Mouse (Mus musculus): ENCODE measurements around the gene Qrich2.
"Not testable (repeated sequence)": the region's sequence is repeated elsewhere in the genome, so short reads cannot be mapped to it uniquely, and the experiment has no call there.

Gene Qrich2

GRCm38 (mm10) chr11:116466141-116466540, at the start of gene Qrich2:
TSS of gene Qrich2 (minus strand) at chr11:116466241.
- no peak for DNase-seq

DNA sequence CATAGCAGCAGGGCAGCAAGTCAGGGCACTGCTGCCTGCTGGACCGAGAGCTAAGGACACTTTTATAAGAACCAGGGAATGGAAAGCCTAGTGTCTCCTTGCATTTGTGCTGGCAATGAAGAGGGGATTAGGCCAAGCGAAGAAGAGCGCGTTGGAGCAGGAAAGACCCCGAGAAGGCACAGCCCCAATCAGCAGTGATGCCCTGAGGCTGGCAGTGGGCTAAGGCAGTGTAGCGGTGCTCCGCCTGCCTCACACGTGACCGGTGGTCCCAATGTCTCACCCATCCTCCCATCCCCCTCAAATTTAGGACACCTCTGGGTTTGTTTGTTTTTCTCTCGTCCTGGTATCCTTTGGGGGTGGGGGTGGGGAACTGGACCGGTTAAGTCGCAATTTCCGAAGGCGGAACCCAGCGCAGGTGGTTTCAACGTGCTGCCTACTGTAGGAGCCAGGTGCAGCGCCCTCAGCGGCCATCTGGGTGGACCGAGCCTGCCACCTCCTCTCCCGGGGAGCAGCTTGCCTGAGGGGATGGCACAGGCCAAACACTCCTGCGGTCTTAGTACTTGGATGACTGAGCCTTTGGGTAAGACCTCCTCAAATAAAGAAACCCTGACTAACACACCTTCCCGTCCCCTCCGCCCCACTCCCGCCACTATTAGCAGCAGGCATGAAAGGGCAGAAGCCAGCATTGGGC, 49.4 kb upstream of the Qrich2 start:
- DNase-seq = no peak

- DNase-seq = no peak
Observed at GRCm38 (mm10) chr11:116513531-116514038, 47.5 kb upstream of the Qrich2 start.

DNA sequence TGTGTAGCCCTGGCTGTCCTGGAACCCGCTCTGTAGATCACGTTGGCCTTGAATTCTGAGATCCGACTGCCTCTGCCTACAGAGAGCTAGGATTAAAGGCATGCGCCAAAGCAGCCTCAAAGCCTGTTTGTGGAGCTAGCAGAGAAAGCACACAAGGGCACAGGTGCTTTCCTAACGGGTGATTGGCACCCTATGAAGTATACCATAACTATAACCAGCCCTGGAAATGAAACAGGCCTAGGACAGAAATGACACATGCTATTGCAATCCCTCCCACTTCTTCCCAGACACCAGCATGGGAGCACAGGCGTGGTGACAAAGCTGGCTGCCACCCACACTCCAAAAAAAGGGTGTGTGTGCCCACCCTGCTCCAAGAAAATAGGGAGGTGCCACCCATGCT, 46.9 kb upstream of the Qrich2 start:
- DNase-seq = no peak

DNA sequence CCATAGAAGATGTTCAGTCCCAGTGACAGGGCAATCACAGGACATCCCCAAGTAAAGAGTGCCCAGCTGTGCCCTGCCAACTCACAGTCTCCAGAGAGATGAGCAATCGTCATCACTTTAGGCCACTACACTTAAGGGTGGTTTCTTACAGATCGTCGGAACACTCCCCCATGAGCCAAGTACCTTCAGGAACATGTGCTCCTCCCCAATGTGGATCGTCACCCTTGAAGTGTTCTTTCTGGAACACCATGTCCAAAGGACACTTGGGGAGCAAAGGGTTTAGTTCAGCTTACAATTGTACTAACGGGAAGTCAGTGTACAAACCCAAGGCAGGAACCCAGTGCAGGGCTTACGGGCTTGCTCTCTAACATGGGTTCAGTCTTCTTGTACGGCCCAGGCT, 46.1 kb upstream of the Qrich2 start:
- DNase-seq = no peak

GRCm38 (mm10) chr11:116511301-116511868, 45.3 kb upstream of the Qrich2 start:
- no peak for DNase-seq

DNA sequence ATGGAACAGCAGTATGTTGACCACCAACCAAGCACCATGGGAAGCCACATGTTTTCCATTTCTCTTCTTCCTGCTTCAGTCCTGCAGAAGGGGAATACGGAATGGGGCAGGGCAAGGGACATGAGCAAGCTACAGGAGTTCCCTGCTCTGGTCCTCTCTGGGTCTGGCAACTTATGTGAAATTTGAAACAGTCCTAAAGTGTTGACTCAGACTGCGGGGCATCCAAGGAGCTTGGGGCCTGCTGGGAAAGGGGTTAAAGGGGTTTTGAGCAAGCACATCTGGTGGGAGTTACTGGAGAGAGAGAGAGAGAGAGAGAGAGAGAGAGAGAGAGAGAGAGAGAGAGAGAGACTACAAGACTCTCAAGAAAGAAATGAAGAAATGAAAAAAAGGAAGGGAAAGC, 42.6 kb upstream of the Qrich2 start:
- DNase-seq = no peak

- DNase-seq = no peak
Observed at GRCm38 (mm10) chr11:116506151-116506875, 40.3 kb upstream of the Qrich2 start.

GRCm38 (mm10) chr11:116505573-116505972, 39.5 kb upstream of the Qrich2 start:
- DNase-seq = no peak

GRCm38 (mm10) chr11:116504516-116504915, 38.5 kb upstream of the Qrich2 start:
- DNase-seq = no peak

GRCm38 (mm10) chr11:116501005-116501746, 35.1 kb upstream of the Qrich2 start:
- no peak for DNase-seq

DNA sequence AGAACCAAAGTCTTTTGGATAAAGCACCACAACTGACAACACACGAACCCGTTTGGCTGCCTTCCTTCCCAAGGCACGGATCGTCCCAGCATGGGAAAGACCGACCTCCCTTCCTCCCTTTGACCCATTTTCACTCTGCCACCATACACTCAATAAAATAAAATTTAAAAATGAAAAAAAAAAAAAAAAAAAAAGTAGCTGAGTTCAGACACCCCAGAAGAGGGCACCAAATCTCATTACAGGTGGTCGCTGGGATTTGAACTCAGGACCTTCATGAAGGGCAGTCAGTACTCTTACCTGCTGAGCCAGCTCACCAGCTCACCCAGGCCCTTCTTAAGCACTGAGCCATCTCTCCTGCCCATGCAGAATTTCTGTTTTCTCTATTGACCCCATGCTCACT, 33.0 kb upstream of the Qrich2 start:
- DNase-seq = no peak

- DNase-seq = no peak
Observed at GRCm38 (mm10) chr11:116498596-116498995, 32.6 kb upstream of the Qrich2 start.

GRCm38 (mm10) chr11:116497313-116497712, 31.3 kb upstream of the Qrich2 start:
- DNase-seq = no peak

DNA sequence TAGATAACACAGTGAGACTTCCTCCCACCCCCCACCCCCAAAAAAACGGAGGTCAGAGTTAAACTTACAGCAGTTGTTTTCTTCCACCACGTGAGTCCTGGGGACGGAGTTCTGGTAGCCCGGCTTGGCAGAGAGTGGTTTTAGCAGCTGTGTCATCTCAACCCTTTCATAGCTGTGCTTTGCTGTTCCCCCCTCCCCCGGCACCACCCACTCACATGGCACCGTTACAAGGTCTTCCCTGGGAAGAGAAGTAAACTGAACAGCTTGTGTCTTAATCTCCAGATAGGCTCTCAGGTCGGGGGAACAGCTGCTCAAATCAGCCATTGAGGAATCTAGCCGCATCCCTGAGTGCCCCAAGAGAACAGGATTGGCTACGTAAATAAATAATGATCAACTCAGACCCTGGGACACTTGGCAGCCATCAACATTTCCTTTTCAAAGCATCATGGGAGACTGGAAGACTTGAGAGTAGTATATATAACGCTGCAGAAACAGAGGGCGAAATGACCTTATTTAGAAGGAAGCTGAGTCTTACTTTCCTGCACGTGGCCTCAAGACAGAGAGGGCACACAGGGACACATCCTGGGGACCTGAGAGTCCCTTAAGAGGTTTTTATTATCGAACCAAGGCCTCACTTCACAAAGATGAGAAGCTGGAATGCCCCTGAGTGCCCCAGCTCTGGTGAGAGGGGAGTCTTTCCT, 28.6 kb upstream of the Qrich2 start:
- peak; percentile 34 to 61 for DNase-seq

DNA sequence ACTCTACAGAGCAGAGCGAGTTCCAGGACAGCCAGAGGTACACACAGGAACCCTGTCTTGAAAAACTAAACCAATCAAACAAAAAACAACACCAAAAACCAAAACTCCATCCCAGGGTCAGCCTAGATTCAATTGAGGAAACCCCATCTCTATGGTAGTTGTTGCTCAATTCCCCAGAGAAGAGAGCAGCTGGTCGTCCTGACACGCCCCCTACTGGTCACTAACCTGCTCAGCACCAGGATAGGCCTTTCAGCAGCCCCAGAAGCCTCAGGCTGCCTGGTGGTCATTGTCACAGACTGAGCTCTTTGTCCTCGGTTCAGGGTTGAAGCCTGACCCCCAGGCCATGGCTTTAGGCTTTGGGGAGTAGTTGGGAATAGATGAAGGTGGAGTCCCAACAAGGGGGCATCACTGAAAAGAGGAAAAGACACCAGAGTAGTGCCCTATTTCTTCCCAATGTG, 27.8 kb upstream of the Qrich2 start, which contains the start of gene Prpsap1:
Prpsap1 (minus strand) TSS at position 408 of the 458 bp plus-strand sequence.
- DNase-seq = peak in 1 of 2 experiments; percentile 58

DNA sequence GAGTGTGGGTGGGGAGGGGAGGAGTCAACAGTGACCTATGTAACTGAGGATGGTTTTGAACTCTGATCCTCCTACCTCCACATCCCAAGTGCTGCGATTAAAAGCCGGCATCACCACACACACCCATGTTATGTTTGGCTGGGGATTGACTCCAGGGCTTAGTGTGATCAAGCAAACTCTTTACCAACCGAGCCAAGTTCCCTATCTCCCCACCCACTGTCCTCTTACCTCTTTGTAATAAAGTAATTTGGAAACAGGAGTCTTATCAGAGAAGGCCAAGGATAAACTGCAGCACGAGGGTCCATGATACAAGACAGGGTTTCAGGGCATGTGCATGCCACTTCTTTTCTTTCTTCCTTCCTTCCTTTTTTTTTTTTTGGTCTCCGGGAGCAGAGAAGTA, 27.1 kb upstream of the Qrich2 start:
- DNase-seq = no peak

DNA sequence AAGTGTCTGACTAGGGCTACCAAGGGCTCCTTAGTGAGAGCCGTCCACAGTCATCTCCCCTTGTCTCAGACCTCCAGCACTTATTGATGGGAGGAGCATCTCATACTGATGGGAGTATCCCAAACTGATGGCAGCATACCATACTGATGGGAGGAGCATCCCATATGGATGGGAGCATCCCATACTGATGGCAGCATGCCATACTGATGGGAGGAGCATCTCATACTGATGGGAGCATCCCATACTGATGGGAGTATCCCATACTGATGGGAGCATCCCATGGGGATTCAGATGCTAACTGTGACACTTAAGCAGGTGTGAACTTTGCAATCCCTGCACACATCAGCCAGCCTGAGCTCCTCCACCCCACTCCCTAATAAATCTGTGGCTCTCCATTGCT, 26.5 kb upstream of the Qrich2 start:
- DNase-seq = not testable (repeated sequence)

DNA sequence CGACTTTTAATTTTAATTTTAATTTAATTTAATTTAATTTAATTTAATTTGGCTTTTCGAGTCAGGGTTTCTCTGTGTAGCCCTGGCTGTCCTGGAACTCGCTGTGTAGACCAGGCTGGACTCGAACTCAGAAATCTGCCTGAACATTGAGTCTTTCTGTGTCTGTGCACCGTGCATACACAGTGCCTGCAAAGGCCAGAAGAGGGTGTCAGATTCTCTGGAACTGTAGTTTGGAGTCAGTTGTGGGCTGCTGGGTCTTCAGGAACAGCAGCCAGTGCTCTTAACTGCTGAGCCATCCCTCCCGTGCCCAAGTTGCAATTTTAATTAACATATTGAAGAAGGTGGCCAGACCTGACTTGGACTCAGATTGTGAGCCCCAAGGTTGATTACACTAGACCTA, 25.3 kb upstream of the Qrich2 start:
- no peak for DNase-seq

DNA sequence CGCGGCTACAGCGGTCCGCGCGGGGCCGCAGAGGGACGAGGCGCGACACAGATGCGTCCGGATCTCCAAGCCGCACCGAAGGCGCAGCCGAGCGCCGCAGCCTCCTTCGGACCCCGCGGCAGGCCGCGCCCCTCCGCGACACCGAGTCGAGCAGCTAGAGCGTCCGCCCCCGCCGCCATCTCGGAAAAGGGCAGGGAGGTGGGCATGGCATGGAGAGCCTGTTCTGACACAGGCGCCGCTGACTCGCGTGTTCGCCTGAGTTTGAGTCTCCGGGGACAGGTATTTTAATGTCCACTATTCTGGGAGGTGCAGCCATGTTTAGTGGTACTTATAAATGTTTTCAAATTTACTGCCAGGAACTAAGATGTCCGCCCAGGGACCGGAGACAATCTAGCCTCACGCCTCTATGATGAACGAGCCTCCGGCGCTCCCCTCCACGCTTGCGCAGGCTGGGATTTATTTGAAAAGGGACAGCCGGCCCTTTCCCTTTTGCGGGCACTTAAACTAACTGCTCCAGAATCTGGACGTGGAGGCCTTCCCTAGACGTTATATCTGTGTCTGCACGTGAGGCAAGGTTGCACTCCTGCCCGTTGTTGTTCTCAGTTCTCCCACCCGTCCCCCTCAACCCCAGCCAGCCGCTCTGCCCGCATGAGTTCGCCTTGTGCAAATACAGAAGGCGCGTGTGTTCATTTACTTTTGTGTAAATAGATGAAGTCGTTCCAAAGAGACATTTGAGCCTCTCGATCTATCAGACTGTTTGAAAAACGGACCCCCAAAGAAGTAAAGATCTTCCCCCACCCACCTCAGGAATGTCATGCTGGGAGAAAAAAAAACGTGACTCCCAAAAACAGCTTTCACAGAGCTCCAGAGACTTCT, 24.4 kb upstream of the Qrich2 start:
- peak; percentile 87 to 89 for DNase-seq

GRCm38 (mm10) chr11:116489771-116490231, 23.8 kb upstream of the Qrich2 start:
- no peak for DNase-seq

Measured in kidney, adult 8-10 months (tissue).